Comparison of ENCODE assay signal across 15 mouse cellular contexts in the genomic region with DNA sequence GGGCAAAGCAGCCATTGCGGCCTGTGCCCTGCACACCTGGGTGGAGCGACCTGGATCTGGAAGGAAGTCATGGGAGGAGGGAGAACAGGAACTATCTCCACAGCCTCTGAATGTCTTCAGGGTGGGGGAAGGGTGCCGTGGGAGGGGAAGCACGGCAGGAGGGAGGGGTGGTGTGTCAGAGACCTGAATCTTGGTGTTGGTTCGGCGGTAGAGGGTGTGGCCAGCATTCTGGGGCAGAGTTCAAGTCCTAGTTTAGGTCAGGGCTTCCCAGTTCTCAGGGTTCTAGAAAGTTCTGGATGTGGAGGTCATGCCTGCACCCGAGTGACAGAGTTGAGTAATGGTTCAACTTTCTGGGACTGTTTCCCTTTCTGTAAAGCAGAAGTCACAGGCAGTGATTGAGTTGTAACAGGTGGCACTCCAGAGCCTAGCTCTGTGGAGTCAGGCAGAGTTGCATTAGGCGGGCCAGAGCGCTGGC. TPM values are rescaled to one million over a fixed set of nuclear protein-coding genes. Genes with fewer than 3 reads are reported as not detected.
A peak's percentile ranks its signal among the peaks of the same experiment; 100 is the strongest.
DNase-seq lines count a peak whose midpoint lies in the region; ATAC-seq lines count a peak whose summit lies in the region.
"Had no signal": no experiment of that assay in that cellular context is flagged by ENCODE, and none has a peak within 500 bp of the region (broad histone marks: within the 10 kb centered on the region; RNA-seq: fewer than 3 reads in every experiment).

No protein-coding gene starts in this region.

- peak; percentile 54 for DNase-seq in kidney, adult 11 months
- DNase-seq in urinary bladder, adult 2 months (ENCODE audit: low spot score), result peak; percentile 20
- DNase-seq in urinary bladder, postnatal 4 days (ENCODE audit: low spot score in 2 of 2), result no peak
- peak; percentile 58 to 60 for DNase-seq in kidney, postnatal 36 days
- DNase-seq in layer of hippocampus, adult 9-11 months, result no peak
- DNase-seq in yolk sac, embryonic 10.5 days (ENCODE audit: low spot score), result no peak
- DNase-seq: adrenal gland, adult 8-10 months; cerebellum, adult 11 months had no signal

- H3K9ac ChIP-seq in kidney, embryonic 16.5 days (replicated peaks; ENCODE audit: low read length), result no peak overlapping the region
- H3K9ac ChIP-seq: heart, embryonic 12.5 days; hindbrain, embryonic 14.5 days had no signal

- peaks cover 14% of the 10 kb centered on the region for H3K4me1 ChIP-seq in kidney, embryonic 16.5 days (ENCODE audit: insufficient read depth, low read length)
- H3K4me1 ChIP-seq: heart, embryonic 12.5 days had no signal

- H3K4me2 ChIP-seq in kidney, embryonic 16.5 days (replicated peaks; ENCODE audit: low read depth, low read length), result no peak overlapping the region
- H3K4me2 ChIP-seq: heart, embryonic 12.5 days; hindbrain, embryonic 14.5 days had no signal

- H3K36me3 ChIP-seq in kidney, embryonic 16.5 days (ENCODE audit: insufficient read depth, low read length), result no peaks in the 10 kb centered on the region
- H3K36me3 ChIP-seq: heart, embryonic 12.5 days had no signal

- no peaks in the 10 kb centered on the region for H3K9me3 ChIP-seq in kidney, embryonic 16.5 days (ENCODE audit: low read length)
- H3K9me3 ChIP-seq: heart, embryonic 12.5 days; megakaryocyte, embryonic 14.5 days had no signal

- no peaks in the 10 kb centered on the region for H3K27me3 ChIP-seq in kidney, embryonic 16.5 days (ENCODE audit: insufficient read depth, low read length)

- 56% methylated on average over 9 of the region's 9 CpGs for WGBS in kidney, embryonic 16.5 days

- H3K27ac ChIP-seq in kidney, embryonic 16.5 days (ENCODE audit: low read length), result no peak overlapping the region
- H3K27ac ChIP-seq: hindbrain, embryonic 14.5 days had no signal

- ATAC-seq in kidney, embryonic 16.5 days (ENCODE audit: low FRiP score, low TSS enrichment), result no peak
- ATAC-seq: forebrain, embryonic 16.5 days had no signal

- H3K4me3 ChIP-seq in kidney, embryonic 16.5 days (ENCODE audit: low read length), result no peak overlapping the region
- H3K4me3 ChIP-seq: heart, embryonic 12.5 days; megakaryocyte, embryonic 14.5 days had no signal

RNA-seq across cellular contexts. Expression of gene Gm3336, which starts 1.5 kb away (rescaled TPM):
- polyA plus RNA-seq in kidney, embryonic 16.5 days (2015; fragmentation: Nextera tagmentation; extraction: Ambion mirVana), result 0.52 and 0.76 TPM in 2 replicates
- 0.46 and 0.56 TPM in 2 replicates for polyA plus RNA-seq in urinary bladder, adult 2 months (2012; rRNA removed)
- polyA plus RNA-seq: embryonic facial prominence, embryonic 14.5 days; forebrain, embryonic 16.5 days; heart, embryonic 12.5 days; hindbrain, embryonic 14.5 days; limb, embryonic 14.5 days had no signal

RNA-seq across cellular contexts. Expression of gene Pde4c, which starts 3.7 kb away (rescaled TPM):
- 8.8 and 11.6 TPM in 2 replicates for polyA plus RNA-seq in kidney, embryonic 16.5 days (2015; fragmentation: Nextera tagmentation; extraction: Ambion mirVana)
- 0.54 and 0.59 TPM in 2 replicates for polyA plus RNA-seq in urinary bladder, adult 2 months (2012; rRNA removed)

RNA-seq across cellular contexts. Expression of gene Iqcn, which starts 16.6 kb away (rescaled TPM):
- polyA plus RNA-seq in kidney, embryonic 16.5 days (2015; fragmentation: Nextera tagmentation; extraction: Ambion mirVana), result 0.04 and 0.06 TPM in 2 replicates
- not detected in 2 replicates for polyA plus RNA-seq in urinary bladder, adult 2 months (2012; rRNA removed)
- polyA plus RNA-seq: embryonic facial prominence, embryonic 14.5 days had no signal

RNA-seq across cellular contexts. Expression of gene Jund, which starts 21.1 kb away (rescaled TPM):
- 42.1 and 47.4 TPM in 2 replicates for polyA plus RNA-seq in kidney, embryonic 16.5 days (2015; fragmentation: Nextera tagmentation; extraction: Ambion mirVana)
- polyA plus RNA-seq in urinary bladder, adult 2 months (2012; rRNA removed), result 132 and 153 TPM in 2 replicates

RNA-seq across cellular contexts. Expression of gene Rab3a, which starts 34.6 kb away (rescaled TPM):
- 20.9 and 22.0 TPM in 2 replicates for polyA plus RNA-seq in kidney, embryonic 16.5 days (2015; fragmentation: Nextera tagmentation; extraction: Ambion mirVana)
- polyA plus RNA-seq in urinary bladder, adult 2 months (2012; rRNA removed), result 34.1 and 35.3 TPM in 2 replicates

Comparison
In these comparisons a context has a peak if more than half of its experiments do, and no peak if none do; other contexts are left out.
1. DNase-seq: peak in kidney, adult 11 months (single experiment), urinary bladder, adult 2 months (single experiment) and kidney, postnatal 36 days (2 of 2); none in urinary bladder, postnatal 4 days (0 of 2), layer of hippocampus, adult 9-11 months (single experiment) and yolk sac, embryonic 10.5 days (single experiment).